ENCODE assay signal across 28 mouse cellular contexts in the genomic region with DNA sequence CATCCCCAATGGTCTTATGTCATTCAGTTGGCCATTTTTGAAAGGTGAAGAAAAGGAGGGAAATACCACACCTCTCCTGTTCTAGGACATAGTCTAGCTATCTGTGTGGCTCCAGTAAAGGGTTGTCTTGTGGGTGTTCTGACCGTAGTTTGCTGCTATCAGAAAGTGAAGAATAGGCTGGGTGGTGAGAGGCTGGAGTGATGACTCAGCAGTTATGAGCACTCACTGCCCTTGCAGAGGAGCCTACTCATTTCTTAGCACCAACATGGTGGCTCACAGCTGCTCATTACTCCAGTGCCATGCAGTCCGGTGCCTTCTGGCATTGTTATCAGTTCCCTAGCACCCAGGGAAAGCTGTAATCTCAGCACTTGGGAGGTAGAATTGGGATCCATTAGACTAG.
DNase-seq lines count a peak whose midpoint lies in the region; ATAC-seq lines count a peak whose summit lies in the region.
"Had no signal": no experiment of that assay in that cellular context is flagged by ENCODE, and none has a peak within 500 bp of the region (broad histone marks: within the 10 kb centered on the region; RNA-seq: fewer than 3 reads in every experiment).

No protein-coding gene starts in this region.

- H3K4me3 ChIP-seq in liver, embryonic 11.5 days (ENCODE audit: low read depth, low read length) = no peak overlapping the region
- no peak overlapping the region for H3K4me3 ChIP-seq in forebrain, embryonic 13.5 days
- H3K4me3 ChIP-seq: embryonic facial prominence, embryonic 12.5 days; forebrain, embryonic 15.5 days; hindbrain, embryonic 13.5 days; limb, embryonic 13.5 days; myocyte; neural tube, embryonic 12.5 days had no signal

- no peak overlapping the region for H3K4me2 ChIP-seq in liver, embryonic 11.5 days
- no peak overlapping the region for H3K4me2 ChIP-seq in forebrain, embryonic 13.5 days
- H3K4me2 ChIP-seq: embryonic facial prominence, embryonic 12.5 days; forebrain, embryonic 15.5 days; hindbrain, embryonic 13.5 days; limb, embryonic 13.5 days; midbrain, embryonic 11.5 days; neural tube, embryonic 12.5 days had no signal

- no peaks in the 10 kb centered on the region for H3K4me1 ChIP-seq in liver, embryonic 11.5 days (replicated peaks; ENCODE audit: control insufficient read depth, insufficient read depth, low read length)
- no peaks in the 10 kb centered on the region for H3K4me1 ChIP-seq in forebrain, embryonic 13.5 days
- H3K4me1 ChIP-seq: embryonic facial prominence, embryonic 12.5 days; forebrain, embryonic 15.5 days; hindbrain, embryonic 13.5 days; limb, embryonic 13.5 days; neural tube, embryonic 12.5 days had no signal

- no peaks in the 10 kb centered on the region; the same call in 1 of the 2 replicates for H3K9me3 ChIP-seq in liver, embryonic 11.5 days (ENCODE audit: control insufficient read depth, low read length)
- H3K9me3 ChIP-seq in forebrain, embryonic 13.5 days (replicated peaks) = no peaks in the 10 kb centered on the region
- H3K9me3 ChIP-seq: embryonic facial prominence, embryonic 12.5 days; forebrain, embryonic 15.5 days; limb, embryonic 13.5 days; neural tube, embryonic 12.5 days had no signal

- no peak; the same call in 1 of the 2 replicates for ATAC-seq in liver, embryonic 11.5 days (replicated peaks; ENCODE audit: low FRiP score)
- ATAC-seq in forebrain, embryonic 13.5 days = no peak
- ATAC-seq: forebrain, embryonic 15.5 days; intestine, embryonic 16.5 days; midbrain, embryonic 16.5 days had no signal

- H3K27ac ChIP-seq in liver, embryonic 11.5 days (ENCODE audit: low read depth, low read length) = no peak overlapping the region
- H3K27ac ChIP-seq in forebrain, embryonic 13.5 days = no peak overlapping the region
- H3K27ac ChIP-seq: embryonic facial prominence, embryonic 12.5 days; forebrain, embryonic 15.5 days; hindbrain, embryonic 13.5 days; kidney, postnatal 0 days; limb, embryonic 13.5 days; neural tube, embryonic 12.5 days had no signal

- H3K27me3 ChIP-seq in liver, embryonic 11.5 days (replicated peaks; ENCODE audit: control insufficient read depth, insufficient read depth, low read length) = no peaks in the 10 kb centered on the region
- no peaks in the 10 kb centered on the region for H3K27me3 ChIP-seq in forebrain, embryonic 13.5 days
- H3K27me3 ChIP-seq: embryonic facial prominence, embryonic 12.5 days; forebrain, embryonic 15.5 days; hindbrain, embryonic 13.5 days; limb, embryonic 13.5 days; neural tube, embryonic 12.5 days had no signal

- H3K36me3 ChIP-seq in liver, embryonic 11.5 days (ENCODE audit: control insufficient read depth, insufficient read depth, low read length) = no peaks in the 10 kb centered on the region
- no peaks in the 10 kb centered on the region for H3K36me3 ChIP-seq in forebrain, embryonic 13.5 days (ENCODE audit: poor library complexity, severe bottlenecking)
- H3K36me3 ChIP-seq: embryonic facial prominence, embryonic 12.5 days; forebrain, embryonic 15.5 days; hindbrain, embryonic 13.5 days; limb, embryonic 13.5 days; neural tube, embryonic 12.5 days had no signal

- no peak overlapping the region for H3K9ac ChIP-seq in liver, embryonic 11.5 days (ENCODE audit: low read depth, low read length)
- no peak overlapping the region for H3K9ac ChIP-seq in forebrain, embryonic 13.5 days
- H3K9ac ChIP-seq: embryonic facial prominence, embryonic 12.5 days; forebrain, embryonic 15.5 days; hindbrain, embryonic 13.5 days; limb, embryonic 13.5 days; neural tube, embryonic 12.5 days had no signal

- peak; percentile 7 for DNase-seq in adrenal gland, adult 2 months
- DNase-seq in adrenal gland, postnatal 14 days = no peak
- DNase-seq in liver = peak; percentile 28
- DNase-seq in liver, embryonic 11.5 days (ENCODE audit: low spot score) = no peak
- DNase-seq in c-Kit-positive CD71-positive TER-119-positive erythroid progenitor cells, embryonic 14.5 days (ENCODE audit: low spot score) = peak; percentile 8
- DNase-seq in gastrocnemius, postnatal 36 days = no peak
- DNase-seq: cerebellum, adult 11-12 months; cerebellum, postnatal 10 days; gastrocnemius, postnatal 25 days; heart, postnatal 4 days; kidney, adult 8-10 months; kidney, postnatal 4 days; lung, adult 2 months; lung, postnatal 10 days; right cerebral cortex, adult 18-20 months; spleen, adult 18-20 months; thymus, postnatal 14 days had no signal

- 55% methylated on average over 2 of the region's 2 CpGs for WGBS in liver, embryonic 11.5 days
- 93% methylated on average over 2 of the region's 2 CpGs for WGBS in forebrain, embryonic 13.5 days

- intact Hi-C loops in gastrocnemius, postnatal 36 days (cut with DNase I) = no loop called here

Comparison
In these comparisons a context has a peak if more than half of its experiments do, and no peak if none do; other contexts are left out.
1. DNase-seq: peak in adrenal gland, adult 2 months (single experiment), liver (single experiment) and c-Kit-positive CD71-positive TER-119-positive erythroid progenitor cells, embryonic 14.5 days (single experiment); none in adrenal gland, postnatal 14 days (single experiment), liver, embryonic 11.5 days (single experiment) and gastrocnemius, postnatal 36 days (0 of 2).